Mouse (Mus musculus) heart, postnatal 0 days (tissue): ENCODE measurements at regions not wholly inside any gene's neighbourhood (a gene's known extent, or its start where the extent isn't known, plus 50 kb on each side); places are given as distances from the start of the nearest gene placed in this dataset.

ENCODE experiments used
- CTCF ChIP-seq: IDR thresholded peaks from 2 replicates; pipeline ENCODE4 v1.5.1; 2016; ENCODE audit warnings: antibody characterized with exemption, control low read depth, low read depth
- EP300 ChIP-seq: IDR thresholded peaks from 2 replicates; pipeline ENCODE4 v1.6.1; 2016; ENCODE audit warnings: antibody characterized with exemption, low read depth

- no peak for TF ChIP-seq EP300
- TF ChIP-seq CTCF: no peak
These were observed 123.6 kb upstream of the Peli1 start for GRCm38 (mm10) chr11:20967321-20967984.
